Mouse (Mus musculus) heart, embryonic 14.5 days (tissue): ENCODE measurements around the gene Unc13b. TPM values are rescaled to one million over a fixed set of nuclear protein-coding genes. Genes with fewer than 3 reads are reported as not detected.
"Not testable (repeated sequence)": the region's sequence is repeated elsewhere in the genome, so short reads cannot be mapped to it uniquely, and the experiment has no call there.

ENCODE experiments used
- ATAC-seq: fragments of 200-750 bp; cut with Nextera tagmentation; 2 replicates; pipeline ENCODE4 v1.8.0; 2017; ENCODE audit warnings: low read depth, moderate TSS enrichment; ENCODE audit not compliant: insufficient number of reproducible peaks, insufficient read depth, low FRiP score
- H3K27ac ChIP-seq, 2 experiments: fragments of 200-500 bp in 1 of 2; fragments of 300-500 bp in 1 of 2; sonication (generic) in 1 of 2; replicated peaks in 1 of 2; 2 replicates each; pipeline ENCODE4 v1.5.1; 2012 to 2014; ENCODE audit warnings: low read depth in 2 of 2, low read length in 2 of 2, control low read depth in 1 of 2, mild to moderate bottlenecking in 1 of 2, mixed read lengths in 1 of 2; ENCODE audit not compliant: control insufficient read depth in 1 of 2, insufficient read depth in 1 of 2
- H3K27me3 ChIP-seq: fragments of 300-500 bp; sonication (generic); 2 replicates; pipeline ENCODE4 v1.6.1; 2014; ENCODE audit warnings: mild to moderate bottlenecking, low read length, control low read depth; ENCODE audit not compliant: control insufficient read depth, insufficient read depth
- H3K36me3 ChIP-seq: fragments of 300-500 bp; sonication (generic); 2 replicates; pipeline ENCODE4 v1.6.1; 2014; ENCODE audit warnings: mild to moderate bottlenecking, control low read depth, low read length, mixed read lengths; ENCODE audit not compliant: control insufficient read depth, insufficient read depth
- H3K4me1 ChIP-seq, 2 experiments: fragments of 200-500 bp in 1 of 2; fragments of 300-500 bp in 1 of 2; sonication (generic) in 1 of 2; 2 replicates each; pipeline ENCODE4 v1.6.1; 2012 to 2014; ENCODE audit warnings: low read length in 2 of 2, control low read depth in 1 of 2, mixed read lengths in 1 of 2; ENCODE audit not compliant: control insufficient read depth in 2 of 2, insufficient read depth in 2 of 2
- H3K4me2 ChIP-seq: fragments of 300-500 bp; sonication (generic); 2 replicates; pipeline ENCODE4 v1.6.1; 2014; ENCODE audit warnings: mild to moderate bottlenecking, low read length
- H3K4me3 ChIP-seq, 2 experiments: fragments of 200-500 bp in 1 of 2; fragments of 300-500 bp in 1 of 2; sonication (generic) in 1 of 2; 2 replicates each; pipeline ENCODE4 v1.5.1; 2012 to 2014; ENCODE audit warnings: low read length in 2 of 2, mild to moderate bottlenecking in 2 of 2, control low read depth in 1 of 2, low read depth in 1 of 2, moderate library complexity in 1 of 2; ENCODE audit not compliant: control insufficient read depth in 1 of 2, insufficient read depth in 1 of 2
- H3K9ac ChIP-seq: fragments of 300-500 bp; sonication (generic); 2 replicates; pipeline ENCODE4 v1.6.1; 2014; ENCODE audit warnings: mild to moderate bottlenecking, low read length
- H3K9me3 ChIP-seq: fragments of 300-500 bp; sonication (generic); 2 replicates; pipeline ENCODE4 v1.6.1; 2016; ENCODE audit warnings: low read length, control low read depth; ENCODE audit not compliant: control insufficient read depth
- WGBS: fragments of 180-500 bp; shearing (Covaris S2); extraction: QIAGEN DNeasy Blood & Tissue Kit; methylation state at CpG from one replicate; pipeline ENCODE4 v1.1.7; 2014; 5-methylcytosine and 5-hydroxymethylcytosine counted together
- polyA plus RNA-seq: library from polyadenylated mRNA; unstranded; fragments of >200 nt; fragmentation: Nextera tagmentation; extraction: Ambion mirVana; gene quantifications from 2 replicates; pipeline ENCODE4 v1.2.1, GENCODE M21; 2014

Gene Unc13b
- polyA plus RNA-seq, 1 experiment from 2014 or later, result 16.4 TPM

- Histone ChIP-seq H3K9me3 (no peaks in the 10 kb centered on the region), H3K4me2 (no peak overlapping the region), H3K36me3 (no peaks in the 10 kb centered on the region), H3K9ac (no peak overlapping the region), H3K4me1 (no peaks in the 10 kb centered on the region), H3K4me3 (no peak overlapping the region), H3K27ac (no peak overlapping the region), H3K27me3 (no peaks in the 10 kb centered on the region)
- no peak for ATAC-seq
- 67% methylated on average over 2 of the region's 2 CpGs for WGBS
These were observed 55.8 kb downstream of the Unc13b start for GRCm38 (mm10) chr4:43114512-43114911.

- Histone ChIP-seq H3K4me2 (no peak overlapping the region), H3K4me1 (no peaks in the 10 kb centered on the region), H3K27ac (no peak overlapping the region), H3K4me3 (no peak overlapping the region), H3K9ac (no peak overlapping the region), H3K9me3 (no peaks in the 10 kb centered on the region), H3K36me3 (no peaks in the 10 kb centered on the region), H3K27me3 (no peaks in the 10 kb centered on the region)
- no peak for ATAC-seq
- 18% methylated on average over 2 of the region's 2 CpGs for WGBS
These were observed 56.2 kb downstream of the Unc13b start for GRCm38 (mm10) chr4:43114946-43115345.

DNA sequence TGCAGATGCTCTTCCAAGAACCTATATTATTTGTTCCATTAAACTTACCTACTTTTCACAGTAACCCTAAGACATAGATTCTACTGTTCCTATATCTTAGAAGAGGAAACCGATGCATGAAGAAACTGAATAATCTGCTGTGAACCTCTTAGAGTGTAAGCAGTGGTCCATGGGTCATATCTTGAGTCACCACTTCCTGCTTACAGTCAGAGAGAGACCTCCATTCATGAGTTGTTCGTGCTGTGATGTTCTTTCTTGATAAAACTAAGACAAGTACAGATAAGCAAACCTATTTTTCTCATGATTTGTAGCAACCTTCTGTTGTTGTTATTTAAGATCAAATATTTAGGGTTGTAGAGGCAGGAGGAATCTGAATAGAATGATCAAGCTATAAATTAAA is 57.5 kb downstream of the Unc13b start:
- H3K9me3 ChIP-seq, result no peaks in the 10 kb centered on the region
- no peaks in the 10 kb centered on the region for H3K27me3 ChIP-seq
- ATAC-seq, result no peak
- WGBS, result 49% methylated on average over 2 of the region's 2 CpGs
- H3K4me3 ChIP-seq, result no peak overlapping the region
- H3K27ac ChIP-seq, result no peak overlapping the region
- H3K9ac ChIP-seq, result no peak overlapping the region
- H3K36me3 ChIP-seq, result no peaks in the 10 kb centered on the region
- no peak overlapping the region for H3K4me2 ChIP-seq
- H3K4me1 ChIP-seq, result no peaks in the 10 kb centered on the region

DNA sequence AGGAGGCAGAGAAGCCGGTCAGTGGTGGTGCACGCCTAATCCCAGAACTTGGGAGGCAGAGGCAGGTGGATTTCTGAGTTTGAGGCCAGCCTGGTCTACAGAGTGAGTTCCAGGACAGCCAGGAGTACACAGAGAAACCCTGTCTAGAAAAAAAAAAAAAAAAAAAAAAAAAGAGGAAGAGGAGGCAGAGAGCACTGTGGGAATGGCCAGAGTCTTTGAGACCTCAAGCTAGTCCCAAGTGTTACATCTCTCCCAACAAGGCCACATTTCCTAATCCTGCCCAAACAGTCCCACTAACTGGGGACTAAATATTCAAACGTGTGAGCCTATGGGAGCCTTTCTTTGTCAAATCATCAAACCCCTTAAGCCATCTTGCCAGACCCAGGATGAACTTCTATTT is 71.0 kb downstream of the Unc13b start:
- no peak overlapping the region for H3K27ac ChIP-seq
- WGBS, result 82% methylated on average over 3 of the region's 3 CpGs
- no peaks in the 10 kb centered on the region for H3K36me3 ChIP-seq
- no peaks in the 10 kb centered on the region for H3K27me3 ChIP-seq
- no peak overlapping the region for H3K4me3 ChIP-seq
- H3K9ac ChIP-seq, result no peak overlapping the region
- no peak overlapping the region for H3K4me2 ChIP-seq
- ATAC-seq, result no peak
- H3K9me3 ChIP-seq, result no peaks in the 10 kb centered on the region
- H3K4me1 ChIP-seq, result no peaks in the 10 kb centered on the region

- Histone ChIP-seq H3K4me3 (no peak overlapping the region), H3K9ac (no peak overlapping the region), H3K4me1 (no peaks in the 10 kb centered on the region), H3K27ac (no peak overlapping the region), H3K36me3 (no peaks in the 10 kb centered on the region), H3K9me3 (no peaks in the 10 kb centered on the region), H3K27me3 (no peaks in the 10 kb centered on the region), H3K4me2 (no peak overlapping the region)
- WGBS, result 73% methylated on average over 1 of the region's 1 CpGs
- no peak for ATAC-seq
These were observed 83.9 kb downstream of the Unc13b start for GRCm38 (mm10) chr4:43142610-43143009.

GRCm38 (mm10) chr4:43152413-43152812 is 93.7 kb downstream of the Unc13b start:
- not testable (repeated sequence) for H3K9ac ChIP-seq, H3K4me2 ChIP-seq, ATAC-seq, H3K4me3 ChIP-seq, H3K27ac ChIP-seq, H3K36me3 ChIP-seq, H3K27me3 ChIP-seq, H3K9me3 ChIP-seq
- H3K4me1 ChIP-seq, result 0 out of 4 replicates have a peak, but pooled peaks cover 0 to 10% of the 10 kb centered on the region in 2 experiments
- WGBS, result 93% methylated on average over 4 of the region's 4 CpGs

DNA sequence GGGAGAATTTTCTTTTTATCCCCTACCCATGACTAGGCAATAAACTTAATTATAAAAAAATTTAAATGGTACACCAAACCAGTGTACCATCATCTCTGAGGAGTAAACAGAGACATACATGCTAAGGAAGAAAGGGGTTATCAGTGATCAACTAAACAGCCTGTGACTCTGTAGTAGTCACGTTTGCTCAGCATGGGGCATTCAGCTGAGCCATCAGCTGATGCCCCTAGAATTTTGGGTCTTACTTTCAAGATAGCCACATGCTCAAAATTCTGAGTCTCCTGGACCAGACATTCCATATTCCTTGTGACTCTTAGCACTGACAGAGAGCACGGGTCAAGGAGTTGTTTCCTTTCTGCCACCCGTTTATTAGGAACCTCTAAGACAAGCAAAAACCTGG is 101.3 kb downstream of the Unc13b start:
- WGBS, result 61% methylated on average over 3 of the region's 3 CpGs
- ATAC-seq, result no peak

DNA sequence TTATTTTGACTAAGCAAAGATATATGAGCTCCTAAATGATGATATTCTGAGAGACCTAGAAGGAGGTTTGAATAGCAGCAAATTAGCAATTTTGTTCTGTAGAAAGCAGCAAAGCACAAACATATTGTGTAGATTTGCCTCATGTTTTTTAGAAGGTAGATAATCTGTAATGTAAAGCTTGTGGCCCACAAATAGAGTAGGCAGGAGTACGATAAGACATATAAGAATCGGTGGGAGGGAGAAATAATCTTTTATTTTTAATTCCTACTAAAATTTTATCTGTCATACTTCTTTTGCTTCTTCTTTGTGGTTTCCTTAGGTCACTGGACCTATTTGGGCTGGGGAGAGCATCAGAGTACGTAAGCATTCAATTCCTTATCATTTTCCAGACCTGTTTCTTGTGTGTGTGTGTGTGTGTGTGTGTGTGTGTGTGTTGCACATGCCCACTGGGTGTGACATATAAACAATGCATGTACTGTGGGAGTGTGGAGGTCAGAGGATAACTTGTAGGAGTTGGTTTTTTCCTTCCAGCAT is 102.4 kb downstream of the Unc13b start:
- Histone ChIP-seq H3K4me1 (0 out of 4 replicates have a peak, but pooled peaks cover 0 to 10% of the 10 kb centered on the region in 2 experiments), H3K9me3 (no peaks in the 10 kb centered on the region), H3K9ac (no peak overlapping the region), H3K27ac (no peak overlapping the region), H3K36me3 (0 out of 2 replicates have a peak, but pooled peaks cover 1% of the 10 kb centered on the region), H3K27me3 (peaks cover 9% of the 10 kb centered on the region; the same call in 1 of the 2 replicates), H3K4me3 (no peak overlapping the region), H3K4me2 (no peak overlapping the region)
- WGBS, result 75% methylated on average over 3 of the region's 3 CpGs
- no peak for ATAC-seq

More for the DNA sequence above, 101.3 kb downstream of the Unc13b start:
- Histone ChIP-seq H3K4me3 (no peak overlapping the region), H3K4me1 (0 out of 4 replicates have a peak, but pooled peaks cover 0 to 10% of the 10 kb centered on the region in 2 experiments), H3K9ac (no peak overlapping the region), H3K27ac (no peak overlapping the region), H3K4me2 (no peak overlapping the region), H3K27me3 (peaks cover 16% of the 10 kb centered on the region; the same call in 1 of the 2 replicates), H3K9me3 (no peaks in the 10 kb centered on the region), H3K36me3 (no peaks in the 10 kb centered on the region)
